Mouse (Mus musculus): ENCODE data around the gene Rprml. TPM values are rescaled to one million over a fixed set of nuclear protein-coding genes. Genes with fewer than 3 reads are reported as not detected.

The Rprml gene
- not detected for polyA plus RNA-seq (2017; shearing (Covaris generic))

DNA sequence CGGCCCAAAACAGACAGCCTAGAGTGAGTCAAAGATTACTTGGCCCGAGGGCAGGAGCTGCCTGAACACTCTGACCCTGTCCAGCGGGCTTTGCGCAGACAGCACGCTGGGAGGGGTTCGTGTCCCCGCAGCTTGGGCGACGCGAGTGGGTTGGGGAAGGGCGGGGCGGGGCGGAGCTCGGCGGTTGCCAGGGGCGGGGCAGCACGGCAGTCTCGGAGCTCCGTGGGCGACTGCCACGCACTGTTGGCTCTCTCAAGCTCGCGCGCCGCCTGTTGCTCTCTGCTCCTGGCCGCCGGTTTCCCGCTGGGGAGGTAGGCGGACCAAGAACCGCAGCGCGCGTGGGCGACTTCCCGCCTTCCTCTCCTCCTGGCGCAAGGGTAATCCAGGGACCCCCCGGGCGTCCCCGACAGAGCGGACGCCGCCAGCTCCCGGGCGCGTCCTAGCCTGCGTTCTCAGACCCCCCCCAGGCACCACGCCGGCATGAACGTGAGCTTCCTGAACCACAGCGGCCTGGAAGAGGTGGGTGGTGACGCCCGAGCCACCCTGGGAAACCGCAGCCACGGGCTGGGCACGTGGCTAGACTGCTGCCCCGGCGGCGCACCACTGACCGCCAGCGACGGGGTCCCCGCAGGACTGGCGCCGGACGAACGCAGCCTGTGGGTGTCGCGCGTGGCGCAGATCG lies at the start of gene Rprml:
Gene Rprml (plus strand): TSS at position 270 of the 682 bp plus-strand sequence.
- no peak for ATAC-seq

- ATAC-seq = no peak
Measured at GRCm38 (mm10) chr11:103606611-103607010, 42.8 kb upstream of the Rprml start.

- no peak for ATAC-seq
Measured at GRCm38 (mm10) chr11:103610772-103611171, 38.6 kb upstream of the Rprml start.

- no peak for ATAC-seq
Measured at GRCm38 (mm10) chr11:103621040-103621439, 28.3 kb upstream of the Rprml start, which contains the start of gene Gm884. Gene Gm884 (minus strand): TSS chr11:103621140.

DNA sequence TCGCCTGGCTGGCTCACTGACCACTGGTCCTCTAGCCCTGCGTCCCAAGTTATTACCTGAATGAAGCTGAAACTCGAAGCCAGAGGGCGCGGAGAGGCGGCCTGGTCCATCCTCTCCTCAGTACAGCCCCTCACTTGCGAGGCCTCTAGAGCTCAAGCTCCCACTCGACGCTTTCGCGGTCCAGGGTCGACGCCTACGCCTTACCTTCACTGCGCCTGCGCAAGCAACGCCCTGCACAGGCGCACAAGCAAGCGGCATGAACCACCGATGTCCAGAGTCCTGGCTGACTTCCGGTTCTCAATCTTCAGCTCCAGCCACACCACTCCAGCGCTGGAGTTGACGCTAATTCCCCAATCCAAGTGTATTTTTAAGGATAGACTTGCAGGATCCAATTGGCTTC lies 21.9 kb upstream of the Rprml start:
- no peak for ATAC-seq

DNA sequence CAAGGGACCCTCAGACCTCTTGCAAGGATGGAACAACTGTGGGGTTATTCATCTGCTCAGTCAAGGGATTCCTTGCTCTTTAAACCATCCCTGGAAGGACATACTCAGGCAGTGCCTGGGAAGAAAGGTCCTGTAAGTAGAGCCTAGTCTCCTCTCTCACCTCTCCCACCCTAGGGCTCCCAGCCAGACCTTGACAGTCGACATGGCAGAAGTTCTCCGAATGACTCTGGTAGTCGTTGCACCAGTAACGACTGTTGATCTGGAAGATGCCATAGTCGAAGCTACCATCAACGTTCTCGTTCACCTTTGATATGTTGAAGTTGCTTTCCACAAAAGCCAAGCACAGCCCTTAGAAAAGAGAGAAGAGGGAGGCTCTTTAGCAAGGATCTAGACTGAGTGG lies 14.6 kb upstream of the Rprml start:
- ATAC-seq = no peak

GRCm38 (mm10) chr11:103635481-103635880 lies 13.9 kb upstream of the Rprml start:
- ATAC-seq = no peak

- ATAC-seq = no peak
Measured at GRCm38 (mm10) chr11:103636261-103636660, 13.1 kb upstream of the Rprml start.

DNA sequence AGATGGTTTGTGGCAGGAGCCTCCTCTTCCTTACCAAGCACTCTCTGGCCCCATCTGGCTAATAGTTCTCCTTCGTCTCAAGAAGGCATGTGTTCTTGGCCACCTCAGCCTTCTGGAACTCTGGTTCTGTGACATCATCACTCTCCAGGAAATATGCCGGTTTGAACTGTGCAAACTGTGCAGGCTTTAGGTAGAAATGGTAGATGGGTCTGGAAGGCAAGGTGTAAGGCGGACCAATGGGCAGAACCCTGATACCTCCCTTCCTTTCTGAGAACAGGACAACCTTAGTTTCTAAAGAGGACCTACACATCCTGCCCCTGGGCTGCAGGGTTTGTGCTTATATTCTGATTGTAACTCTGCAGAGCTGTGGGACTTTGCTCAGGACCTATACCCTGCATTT lies 10.6 kb upstream of the Rprml start, which contains the start of gene Lyzl6:
Gene Lyzl6 (minus strand): TSS at position 101 of the 400 bp plus-strand sequence.
- no peak for ATAC-seq

- ATAC-seq = no peak
Measured at GRCm38 (mm10) chr11:103639407-103639946, 9.9 kb upstream of the Rprml start.

GRCm38 (mm10) chr11:103643211-103643610 lies 6.2 kb upstream of the Rprml start:
- ATAC-seq = no peak

- ATAC-seq = no peak
Measured at GRCm38 (mm10) chr11:103645731-103646130, 3.6 kb upstream of the Rprml start.

DNA sequence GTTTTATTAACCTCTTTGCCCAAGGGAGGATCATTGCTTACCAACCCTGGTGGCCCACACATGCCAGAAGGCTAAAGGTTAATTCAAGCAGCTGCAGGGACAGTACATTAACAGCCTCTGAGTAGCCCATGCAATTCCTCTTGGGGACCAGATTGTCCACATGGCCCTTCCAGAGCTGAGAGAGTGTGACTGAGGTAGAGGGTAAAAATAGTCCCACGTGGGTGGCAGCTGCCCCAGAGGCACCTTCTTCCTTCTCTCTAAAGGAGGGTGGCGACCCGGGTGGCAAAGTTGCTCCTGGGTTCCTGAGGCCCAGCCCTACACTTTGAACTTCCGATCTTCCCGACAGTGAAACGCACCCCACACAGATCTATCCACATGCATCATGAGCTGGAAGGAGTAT lies 3.1 kb upstream of the Rprml start:
- ATAC-seq = no peak

GRCm38 (mm10) chr11:103647921-103648620 lies 1.3 kb upstream of the Rprml start:
- no peak for ATAC-seq

- no peak for ATAC-seq
Measured at GRCm38 (mm10) chr11:103648656-103649055, 714 bp upstream of the Rprml start.

GRCm38 (mm10) chr11:103649983-103650493 lies 668 bp downstream of the Rprml start:
- no peak for ATAC-seq

GRCm38 (mm10) chr11:103651426-103651825 lies 2.1 kb downstream of the Rprml start:
- ATAC-seq = no peak

DNA sequence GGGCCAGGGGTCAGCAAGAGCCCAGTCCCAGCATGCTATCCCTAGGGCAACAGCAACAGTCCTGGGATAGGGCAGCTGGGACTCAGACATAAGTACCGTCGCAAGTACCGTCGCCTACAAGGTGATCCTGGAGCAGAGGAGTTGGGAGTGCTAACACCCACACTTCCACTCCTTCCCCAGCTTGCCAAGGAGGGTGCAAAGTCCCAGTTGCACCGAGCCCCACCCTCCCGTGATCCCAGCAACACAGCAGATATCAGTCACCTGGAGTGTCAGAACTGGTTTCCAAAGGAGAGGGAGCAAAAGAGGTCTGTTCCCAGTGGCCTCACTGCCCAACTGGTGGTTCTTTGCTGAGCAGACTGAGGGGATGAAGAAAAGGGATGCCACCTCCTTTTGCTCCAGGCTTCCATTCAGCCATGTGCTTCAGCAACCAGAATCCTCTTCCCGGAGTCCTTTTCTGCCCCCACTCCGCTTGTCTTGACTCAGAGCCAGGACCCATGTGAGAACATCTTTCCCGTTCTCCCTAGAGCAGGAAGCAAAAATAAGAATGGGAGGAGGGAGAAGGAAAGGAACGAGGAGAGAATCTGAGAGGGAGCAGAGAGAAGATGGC lies 4.1 kb downstream of the Rprml start:
- ATAC-seq = no peak

GRCm38 (mm10) chr11:103656520-103656919 lies 7.2 kb downstream of the Rprml start:
- no peak for ATAC-seq

DNA sequence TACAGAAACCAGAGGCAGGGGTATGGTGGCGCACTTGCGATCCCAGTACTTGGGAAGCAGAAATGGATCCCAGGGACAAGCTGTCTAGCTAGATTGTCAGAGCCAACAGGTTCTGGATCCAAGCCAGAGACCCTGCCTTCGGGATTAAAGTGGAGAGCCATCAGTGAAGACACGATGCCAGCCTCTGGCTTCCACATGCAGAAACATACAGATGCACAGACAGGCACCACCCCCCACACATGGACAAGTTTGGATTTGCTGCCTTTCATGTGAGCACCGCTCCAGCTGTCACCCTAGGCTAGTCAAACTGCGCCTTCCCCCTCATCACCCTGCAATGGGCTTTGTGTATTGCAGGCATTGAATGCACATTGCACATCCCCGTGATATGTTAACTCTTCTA lies 8.8 kb downstream of the Rprml start:
- no peak for ATAC-seq

- ATAC-seq = no peak
Measured at GRCm38 (mm10) chr11:103661863-103662262, 12.5 kb downstream of the Rprml start.

DNA sequence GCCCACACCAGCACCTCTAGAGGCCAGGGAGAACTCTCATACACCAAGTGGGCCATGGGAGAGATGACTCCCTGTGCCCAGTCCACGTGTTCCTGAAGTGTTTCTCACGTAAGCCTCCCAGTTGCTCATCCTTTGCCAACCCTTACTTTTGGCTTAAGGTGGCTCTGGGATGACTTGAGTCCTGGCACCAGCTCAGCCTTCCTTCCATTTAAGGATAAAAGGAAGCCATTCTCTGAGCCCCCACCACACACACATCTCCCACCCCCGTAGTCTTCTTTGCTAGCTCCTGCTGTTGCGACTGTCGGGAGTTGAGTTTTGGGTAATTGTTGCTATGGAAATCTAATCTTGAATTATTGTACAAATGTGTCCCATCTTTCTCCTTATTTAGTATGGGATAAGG lies 13.2 kb downstream of the Rprml start:
- ATAC-seq = no peak

- ATAC-seq = no peak
Measured at GRCm38 (mm10) chr11:103663119-103663518, 13.7 kb downstream of the Rprml start.

All from CD4-positive, CD25-positive, alpha-beta regulatory T cell, adult 4 months (primary cell).